Mouse (Mus musculus) forebrain, embryonic 15.5 days (tissue): ENCODE data around the gene Hsf2bp. TPM values are rescaled to one million over a fixed set of nuclear protein-coding genes. Genes with fewer than 3 reads are reported as not detected.
A peak's percentile ranks its signal among the peaks of the same experiment; 100 is the strongest.

Source experiments
- ATAC-seq: fragments of 200-750 bp; cut with Nextera tagmentation; replicated peaks from 2 replicates; pipeline ENCODE4 v1.8.0; 2017; ENCODE audit warnings: mild to moderate bottlenecking, moderate TSS enrichment, moderate library complexity
- H3K27ac ChIP-seq: fragments of 300-500 bp; sonication (generic); replicated peaks from 2 replicates; pipeline ENCODE4 v1.5.1; 2015; ENCODE audit warnings: mild to moderate bottlenecking, inconsistent platforms
- H3K27me3 ChIP-seq: fragments of 300-500 bp; sonication (generic); 2 replicates; pipeline ENCODE4 v1.6.1; 2015; ENCODE audit warnings: inconsistent platforms
- H3K36me3 ChIP-seq: fragments of 300-500 bp; sonication (generic); 2 replicates; pipeline ENCODE4 v1.6.1; 2015; ENCODE audit warnings: mild to moderate bottlenecking, inconsistent platforms
- H3K4me1 ChIP-seq: fragments of 300-500 bp; sonication (generic); 2 replicates; pipeline ENCODE4 v1.6.1; 2015; ENCODE audit warnings: inconsistent platforms
- H3K4me2 ChIP-seq: fragments of 300-500 bp; sonication (generic); replicated peaks from 2 replicates; pipeline ENCODE4 v1.6.1; 2015; ENCODE audit warnings: mild to moderate bottlenecking, inconsistent platforms
- H3K4me3 ChIP-seq: fragments of 300-500 bp; sonication (generic); 2 replicates; pipeline ENCODE4 v1.5.1; 2015; ENCODE audit warnings: mild to moderate bottlenecking, inconsistent platforms
- H3K9ac ChIP-seq: fragments of 300-500 bp; sonication (generic); replicated peaks from 2 replicates; pipeline ENCODE4 v1.6.1; 2015; ENCODE audit warnings: mild to moderate bottlenecking, inconsistent platforms
- H3K9me3 ChIP-seq: fragments of 300-500 bp; sonication (generic); 2 replicates; pipeline ENCODE4 v1.6.1; 2016; ENCODE audit warnings: inconsistent platforms
- WGBS: fragments of 180-500 bp; shearing (Covaris S2); methylation state at CpG from one replicate; pipeline ENCODE4 v1.1.7; 2015; ENCODE audit warnings: mixed read lengths; 5-methylcytosine and 5-hydroxymethylcytosine counted together
- polyA plus RNA-seq: library from polyadenylated mRNA; unstranded; fragments of >200 nt; fragmentation: Nextera tagmentation; extraction: Ambion mirVana; gene quantifications from 2 replicates; pipeline ENCODE4 v1.2.1, GENCODE M21; 2015

Hsf2bp gene
- polyA plus RNA-seq, 1 experiment from 2014 or later: 0.84 TPM

DNA sequence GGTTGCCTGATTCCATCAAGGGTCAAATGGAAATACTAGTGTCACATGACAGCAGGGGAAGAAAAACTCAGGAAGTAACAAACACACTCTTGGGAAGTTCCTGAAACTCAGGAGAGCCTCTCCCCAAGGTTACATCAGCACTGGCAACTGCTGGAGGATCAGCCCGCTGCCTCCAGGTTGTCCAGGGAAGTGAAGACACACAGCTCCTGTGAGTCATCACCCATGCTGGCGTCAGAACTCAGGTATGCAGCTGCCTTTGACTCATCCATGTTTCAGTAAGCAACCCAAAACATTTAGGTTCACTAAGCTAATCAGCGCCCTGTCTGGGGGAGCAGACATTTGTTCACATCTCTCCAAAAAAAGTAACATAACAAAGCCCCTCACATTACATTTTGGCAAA lies 32.9 kb downstream of the Hsf2bp start:
- 91% methylated on average over 3 of the region's 3 CpGs for WGBS
- H3K9me3 ChIP-seq: no peaks in the 10 kb centered on the region
- H3K27ac ChIP-seq: no peak overlapping the region
- no peaks in the 10 kb centered on the region for H3K36me3 ChIP-seq
- no peaks in the 10 kb centered on the region for H3K4me1 ChIP-seq
- no peaks in the 10 kb centered on the region for H3K27me3 ChIP-seq
- no peak for ATAC-seq
- H3K4me2 ChIP-seq: no peak overlapping the region
- no peak overlapping the region for H3K4me3 ChIP-seq
- H3K9ac ChIP-seq: no peak overlapping the region

DNA sequence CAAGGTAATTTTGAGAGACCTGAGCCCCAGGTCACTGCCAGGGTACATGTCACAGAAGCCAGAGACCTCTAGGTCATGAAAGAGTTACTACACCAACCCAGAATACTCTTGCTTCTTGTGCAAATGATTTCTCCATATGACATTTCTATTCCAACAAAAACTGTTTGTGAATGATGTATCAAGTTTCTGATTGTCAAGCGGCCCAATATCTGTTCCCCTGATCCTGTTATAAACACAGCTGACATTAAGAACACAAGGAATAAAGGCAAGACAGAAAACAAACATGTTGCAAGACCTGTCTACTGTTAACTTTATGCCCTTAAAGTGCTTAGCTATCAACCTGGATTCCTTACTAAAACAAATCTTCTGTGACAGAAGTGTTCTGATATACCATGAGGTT lies 37.8 kb downstream of the Hsf2bp start:
- no peak overlapping the region for H3K4me2 ChIP-seq
- WGBS: 85% methylated on average over 1 of the region's 1 CpGs
- no peak overlapping the region for H3K4me3 ChIP-seq
- no peaks in the 10 kb centered on the region for H3K36me3 ChIP-seq
- H3K9ac ChIP-seq: no peak overlapping the region
- H3K9me3 ChIP-seq: no peaks in the 10 kb centered on the region
- no peak for ATAC-seq
- no peak overlapping the region for H3K27ac ChIP-seq
- no peaks in the 10 kb centered on the region for H3K4me1 ChIP-seq
- H3K27me3 ChIP-seq: no peaks in the 10 kb centered on the region

DNA sequence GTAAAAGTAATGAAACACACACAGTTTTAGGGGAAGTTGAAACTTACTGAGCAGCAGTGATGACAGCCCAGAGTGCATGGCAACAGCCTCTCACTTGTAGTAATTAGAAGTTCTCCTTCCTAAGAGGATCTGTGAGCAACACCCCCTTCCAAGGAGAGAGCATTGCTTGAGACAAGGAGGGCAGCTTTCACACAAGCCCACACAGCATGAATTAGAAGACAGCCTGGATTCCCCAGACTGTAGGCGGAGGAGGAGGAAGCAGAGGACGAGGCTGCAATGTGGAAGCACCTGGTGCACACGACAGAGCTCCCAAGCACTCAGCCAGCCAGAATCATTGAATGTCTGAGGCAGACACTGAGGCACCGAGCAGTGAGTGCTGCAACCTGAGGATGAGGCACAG lies 39.8 kb downstream of the Hsf2bp start:
- no peak overlapping the region for H3K9ac ChIP-seq
- WGBS: 72% methylated on average over 4 of the region's 4 CpGs
- ATAC-seq: no peak

DNA sequence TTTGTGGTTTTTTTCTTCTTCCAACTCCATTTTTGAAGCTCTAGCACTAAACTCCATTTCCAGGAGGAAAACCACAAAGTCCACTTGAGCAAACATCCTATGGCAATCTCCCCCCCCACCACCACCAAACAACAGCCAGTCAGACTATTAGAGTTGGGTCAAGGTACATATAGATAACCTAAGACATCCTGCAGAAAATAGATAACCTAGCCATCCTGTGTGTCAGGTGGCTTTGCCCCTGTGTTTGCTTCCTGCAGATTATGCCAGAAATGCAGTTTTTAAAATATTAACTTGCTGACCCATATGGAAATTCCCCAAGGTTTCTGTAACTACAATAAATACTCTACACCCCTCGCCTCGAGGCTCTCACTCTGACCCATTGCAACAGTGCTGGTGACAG lies 40.4 kb downstream of the Hsf2bp start:
- Histone ChIP-seq H3K27me3 (no peaks in the 10 kb centered on the region), H3K4me3 (no peak overlapping the region), H3K9me3 (no peaks in the 10 kb centered on the region), H3K4me2 (no peak overlapping the region), H3K27ac (no peak overlapping the region), H3K36me3 (no peaks in the 10 kb centered on the region), H3K9ac (no peak overlapping the region), H3K4me1 (no peaks in the 10 kb centered on the region)
- ATAC-seq: no peak
- 90% methylated on average over 2 of the region's 2 CpGs for WGBS

More for the DNA sequence above, 39.8 kb downstream of the Hsf2bp start:
- Histone ChIP-seq H3K27ac (no peak overlapping the region), H3K27me3 (no peaks in the 10 kb centered on the region), H3K4me1 (no peaks in the 10 kb centered on the region), H3K4me2 (no peak overlapping the region), H3K4me3 (no peak overlapping the region), H3K9me3 (no peaks in the 10 kb centered on the region), H3K36me3 (no peaks in the 10 kb centered on the region)

DNA sequence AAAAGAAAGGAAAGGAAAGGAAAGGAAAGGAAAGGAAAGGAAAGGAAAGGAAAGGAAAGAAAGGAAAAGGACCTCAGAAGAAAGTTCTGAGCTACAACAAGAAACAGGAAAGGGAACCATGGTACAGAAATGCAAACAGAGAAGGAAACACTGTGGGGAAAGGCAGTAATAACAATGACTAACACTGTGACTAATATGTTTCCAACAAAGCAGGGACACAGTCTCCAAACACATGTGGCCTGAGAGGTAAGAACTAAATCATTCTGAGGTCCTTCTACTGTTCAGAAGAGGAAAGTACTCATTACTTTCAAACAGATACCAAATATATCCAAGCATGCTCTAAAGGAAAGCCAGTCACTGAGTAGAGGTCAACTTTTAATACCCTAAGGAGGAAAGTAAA lies 42.0 kb downstream of the Hsf2bp start:
- Histone ChIP-seq H3K4me1 (no peaks in the 10 kb centered on the region), H3K27me3 (no peaks in the 10 kb centered on the region), H3K4me2 (no peak overlapping the region), H3K9ac (no peak overlapping the region), H3K36me3 (no peaks in the 10 kb centered on the region), H3K9me3 (no peaks in the 10 kb centered on the region), H3K4me3 (no peak overlapping the region), H3K27ac (no peak overlapping the region)
- ATAC-seq: no peak

DNA sequence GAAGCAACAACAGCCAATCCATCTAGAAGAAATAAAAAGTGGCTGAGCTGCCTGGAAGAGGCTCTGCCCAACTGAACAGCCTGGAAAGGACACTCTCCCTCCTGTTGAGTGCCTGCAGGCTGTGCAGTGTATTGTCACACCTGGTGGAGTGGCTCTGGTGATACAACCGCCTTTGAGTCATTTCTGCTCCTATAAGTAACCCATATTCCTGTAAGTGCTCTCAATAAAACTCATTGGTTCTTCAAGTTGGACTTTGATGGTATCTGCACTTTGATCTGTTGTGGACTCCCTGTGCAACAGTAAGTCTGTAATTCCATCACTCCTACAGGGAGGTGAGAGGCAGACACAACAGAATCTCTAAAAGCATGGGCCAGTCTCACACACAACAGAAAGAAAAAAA lies 42.8 kb downstream of the Hsf2bp start:
- Histone ChIP-seq H3K4me2 (no peak overlapping the region), H3K36me3 (no peaks in the 10 kb centered on the region), H3K4me3 (no peak overlapping the region), H3K4me1 (no peaks in the 10 kb centered on the region), H3K9ac (no peak overlapping the region), H3K9me3 (no peaks in the 10 kb centered on the region), H3K27ac (no peak overlapping the region), H3K27me3 (no peaks in the 10 kb centered on the region)
- WGBS: 92% methylated on average over 1 of the region's 1 CpGs
- ATAC-seq: no peak

DNA sequence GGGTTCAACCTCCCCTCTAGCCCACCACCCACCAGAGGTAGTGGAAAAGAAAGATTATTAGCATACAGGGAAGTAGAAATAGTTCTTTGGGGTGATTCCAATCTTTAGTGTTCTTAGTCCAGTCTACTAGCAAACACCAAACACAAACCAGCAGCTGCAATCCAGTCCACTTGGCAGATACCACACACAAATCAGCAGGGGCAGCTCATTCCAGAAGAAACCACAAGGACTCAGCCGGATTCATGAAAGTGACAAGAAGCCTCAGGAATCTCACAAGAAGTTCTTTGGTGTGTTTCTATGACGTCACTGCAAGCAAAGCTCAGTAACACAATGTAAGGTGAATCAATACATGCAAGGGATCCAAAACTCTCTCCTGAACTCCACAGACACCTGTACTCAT lies 44.1 kb downstream of the Hsf2bp start:
- H3K9ac ChIP-seq: no peak overlapping the region
- no peaks in the 10 kb centered on the region for H3K9me3 ChIP-seq
- no peak overlapping the region for H3K4me3 ChIP-seq
- no peak overlapping the region for H3K27ac ChIP-seq
- H3K27me3 ChIP-seq: no peaks in the 10 kb centered on the region
- no peak overlapping the region for H3K4me2 ChIP-seq
- H3K4me1 ChIP-seq: no peaks in the 10 kb centered on the region
- no peaks in the 10 kb centered on the region for H3K36me3 ChIP-seq
- 55% methylated on average over 2 of the region's 2 CpGs for WGBS
- ATAC-seq: no peak

DNA sequence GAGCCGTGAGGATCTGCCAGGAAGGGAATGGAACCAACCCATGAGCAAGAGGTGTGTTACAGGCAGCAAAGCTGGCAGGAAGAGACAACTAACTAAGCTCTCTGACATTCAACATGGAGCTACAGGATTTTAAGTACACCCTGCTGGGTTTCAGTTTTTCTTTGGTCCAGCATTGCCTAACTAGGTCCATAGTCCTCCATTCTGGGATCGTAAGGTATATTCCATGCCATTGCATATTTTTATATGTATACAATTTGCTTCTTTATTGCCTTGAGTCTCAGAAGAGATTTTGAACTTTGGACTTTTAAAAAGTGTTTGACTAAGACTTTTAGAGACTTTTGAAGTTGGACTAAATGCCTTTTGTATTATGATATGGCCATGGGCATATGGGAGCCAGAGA lies 47.1 kb downstream of the Hsf2bp start:
- H3K4me3 ChIP-seq: no peak overlapping the region
- no peaks in the 10 kb centered on the region for H3K27me3 ChIP-seq
- no peak overlapping the region for H3K27ac ChIP-seq
- H3K36me3 ChIP-seq: no peaks in the 10 kb centered on the region
- 92% methylated on average over 2 of the region's 2 CpGs for WGBS
- H3K4me2 ChIP-seq: no peak overlapping the region
- H3K9ac ChIP-seq: no peak overlapping the region
- no peak for ATAC-seq
- H3K9me3 ChIP-seq: no peaks in the 10 kb centered on the region
- no peaks in the 10 kb centered on the region for H3K4me1 ChIP-seq

DNA sequence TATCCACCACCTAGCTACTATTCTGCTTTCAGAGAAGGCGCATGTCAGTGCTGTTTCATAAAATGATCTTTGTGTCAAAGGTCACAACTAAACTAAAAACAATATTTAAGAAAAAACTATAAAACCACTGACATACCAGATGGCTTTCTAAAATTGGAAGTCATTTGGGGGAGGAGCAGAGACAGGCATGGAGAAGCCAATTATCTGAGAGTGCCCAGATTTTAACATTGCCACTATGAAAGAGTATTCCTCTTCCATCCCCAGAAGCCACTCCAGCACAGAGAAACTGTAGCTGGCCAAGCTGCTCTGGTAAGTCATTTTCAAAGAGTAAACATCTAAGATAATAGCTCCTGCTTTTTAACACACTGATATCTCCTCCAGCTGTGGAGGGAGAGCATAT lies 49.2 kb downstream of the Hsf2bp start:
- ATAC-seq: no peak
- no peaks in the 10 kb centered on the region for H3K4me1 ChIP-seq
- WGBS: 87% methylated on average over 1 of the region's 1 CpGs
- H3K9me3 ChIP-seq: no peaks in the 10 kb centered on the region
- no peaks in the 10 kb centered on the region for H3K27me3 ChIP-seq
- H3K27ac ChIP-seq: 0 out of 2 replicates have a peak overlapping the region, but pooled peaks have one; percentile 40
- H3K4me3 ChIP-seq: no peak overlapping the region
- no peak overlapping the region for H3K4me2 ChIP-seq
- H3K36me3 ChIP-seq: no peaks in the 10 kb centered on the region
- H3K9ac ChIP-seq: no peak overlapping the region

DNA sequence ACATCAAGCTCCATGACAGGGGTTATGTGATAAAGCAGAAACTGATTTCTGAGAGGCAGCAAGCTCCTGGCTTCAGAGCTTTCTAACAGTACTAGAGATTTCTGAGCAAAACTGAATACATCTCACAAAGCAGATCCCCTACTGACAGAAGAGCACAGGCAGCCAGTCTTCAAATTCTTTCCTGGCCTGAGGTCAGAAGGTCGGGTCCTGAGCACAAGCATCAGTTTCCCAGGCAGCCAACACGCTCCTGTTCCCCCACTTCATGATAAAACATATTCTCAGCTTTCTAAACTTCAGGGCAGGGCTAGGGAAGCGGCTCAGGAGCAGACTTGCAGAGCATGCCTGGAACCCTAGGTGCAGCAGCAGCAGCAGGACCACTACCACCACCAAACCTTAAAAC lies 52.7 kb downstream of the Hsf2bp start:
- no peaks in the 10 kb centered on the region for H3K27me3 ChIP-seq
- H3K4me1 ChIP-seq: no peaks in the 10 kb centered on the region
- no peak for ATAC-seq
- no peaks in the 10 kb centered on the region for H3K36me3 ChIP-seq
- no peak overlapping the region for H3K4me3 ChIP-seq
- no peak overlapping the region for H3K4me2 ChIP-seq
- H3K9me3 ChIP-seq: no peaks in the 10 kb centered on the region
- 61% methylated on average over 3 of the region's 3 CpGs for WGBS
- H3K9ac ChIP-seq: no peak overlapping the region
- H3K27ac ChIP-seq: no peak overlapping the region

DNA sequence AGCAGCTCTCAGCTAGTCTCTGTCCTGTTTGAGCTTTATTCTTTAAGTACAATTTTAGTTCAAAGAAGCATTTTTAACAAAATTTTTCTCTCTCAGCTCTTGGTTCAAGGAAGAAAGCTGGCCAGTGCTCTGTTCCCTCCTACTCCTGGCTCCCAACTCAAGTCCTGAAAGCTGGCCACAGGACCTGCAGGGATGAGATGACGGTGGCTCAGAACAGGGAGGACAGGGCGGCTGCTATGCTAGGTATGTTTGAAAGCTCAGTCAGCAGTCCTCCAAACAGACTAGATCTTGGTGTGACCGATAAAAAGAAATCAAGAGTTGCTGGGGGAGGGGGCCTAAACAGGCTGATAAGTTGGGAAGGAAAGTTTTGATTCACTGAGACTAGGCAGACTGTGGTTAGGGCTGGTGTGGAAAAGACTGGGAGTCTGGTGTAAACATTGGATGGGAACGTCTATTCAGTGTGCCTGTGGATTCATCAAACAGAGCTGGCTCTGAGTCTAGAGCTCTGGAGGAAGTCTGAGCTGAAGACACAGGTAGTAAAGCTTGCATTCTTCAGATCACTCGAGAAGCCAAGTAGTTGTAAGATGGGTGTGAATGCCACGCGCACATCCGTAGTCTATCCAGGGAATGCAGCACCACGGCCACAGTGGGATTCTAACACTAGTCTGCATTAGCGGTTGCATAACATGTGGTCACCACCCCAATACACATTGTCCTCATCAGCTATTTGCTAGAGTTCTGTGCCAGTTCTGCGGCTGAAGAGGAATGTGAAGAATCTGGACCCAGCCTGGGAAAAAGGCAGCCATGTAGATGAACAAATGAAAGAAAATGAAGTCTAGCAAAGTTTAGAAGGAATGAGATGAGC lies 53.6 kb downstream of the Hsf2bp start:
- Histone ChIP-seq H3K9ac (no peak overlapping the region), H3K4me1 (no peaks in the 10 kb centered on the region), H3K27me3 (no peaks in the 10 kb centered on the region), H3K4me3 (no peak overlapping the region), H3K4me2 (no peak overlapping the region), H3K27ac (no peak overlapping the region), H3K9me3 (no peaks in the 10 kb centered on the region), H3K36me3 (no peaks in the 10 kb centered on the region)
- WGBS: 88% methylated on average over 11 of the region's 11 CpGs
- ATAC-seq: no peak

DNA sequence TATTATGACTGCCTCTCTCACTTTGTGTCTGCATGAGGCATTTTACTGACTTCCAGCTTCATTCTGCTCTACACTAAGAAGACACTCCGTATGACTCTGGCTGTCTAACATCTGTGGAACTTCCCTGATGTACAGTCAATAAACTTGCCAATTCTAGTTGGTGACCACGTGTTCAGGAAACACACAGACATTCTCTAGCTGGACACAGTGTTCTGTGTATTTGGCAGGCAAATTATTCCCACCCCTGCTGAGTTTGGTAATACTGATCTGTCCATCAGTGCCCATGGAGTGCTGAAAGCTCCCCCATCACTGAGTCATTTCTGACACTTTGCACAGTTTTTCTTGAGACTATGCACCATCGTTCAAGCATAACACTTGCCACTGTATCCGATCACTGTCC lies 56.3 kb downstream of the Hsf2bp start:
- Histone ChIP-seq H3K27ac (no peak overlapping the region), H3K9me3 (no peaks in the 10 kb centered on the region), H3K36me3 (no peaks in the 10 kb centered on the region), H3K4me2 (no peak overlapping the region), H3K27me3 (no peaks in the 10 kb centered on the region), H3K4me1 (no peaks in the 10 kb centered on the region), H3K4me3 (no peak overlapping the region), H3K9ac (no peak overlapping the region)
- WGBS: 75% methylated on average over 4 of the region's 4 CpGs
- ATAC-seq: no peak

DNA sequence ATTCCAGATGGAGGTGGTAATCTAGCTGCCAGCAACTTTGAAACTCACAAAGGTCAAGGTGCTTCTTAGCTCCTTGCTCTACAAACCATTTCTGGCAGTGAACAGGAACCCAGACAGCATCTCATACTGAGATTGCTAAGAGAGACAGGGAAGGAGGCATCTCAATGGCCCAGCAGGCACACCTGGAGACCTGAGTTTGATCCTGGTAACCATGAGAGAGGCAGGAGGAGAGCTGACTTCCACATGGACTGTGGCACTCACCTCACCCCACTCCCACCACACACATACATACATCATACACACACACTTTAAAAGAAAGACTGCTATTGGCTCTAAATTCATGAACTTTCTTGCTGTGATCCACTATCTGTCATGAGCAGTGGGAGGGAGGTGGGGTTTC lies 59.0 kb downstream of the Hsf2bp start:
- no peak for ATAC-seq

More for the DNA sequence above, 59.0 kb downstream of the Hsf2bp start:
- no peaks in the 10 kb centered on the region for H3K36me3 ChIP-seq
- no peaks in the 10 kb centered on the region for H3K4me1 ChIP-seq
- H3K27me3 ChIP-seq: no peaks in the 10 kb centered on the region
- H3K4me3 ChIP-seq: no peak overlapping the region
- H3K9me3 ChIP-seq: no peaks in the 10 kb centered on the region
- no peak overlapping the region for H3K9ac ChIP-seq
- H3K4me2 ChIP-seq: no peak overlapping the region
- H3K27ac ChIP-seq: no peak overlapping the region
